Mouse (Mus musculus): ENCODE measurements around the gene Sars.

GRCm38 (mm10) chr3:108476761-108477619, 32.0 kb upstream of the Sars start:
- TF ChIP-seq USF1 (IDR thresholded peaks at IDR 0.05; ENCODE audit: low read depth) (no peak), POLR2A (IDR thresholded peaks at IDR 0.05; ENCODE audit: insufficient read length, low read depth) (no peak)
